Mouse (Mus musculus) brain, embryonic 14.5 days (tissue): ENCODE data around the gene Sgip1.

Experiments
- CTCF ChIP-seq: fragments of 200-500 bp; IDR thresholded peaks from 2 replicates; pipeline ENCODE4 v1.5.1; 2012; ENCODE audit warnings: inconsistent platforms, mild to moderate bottlenecking, moderate library complexity, borderline replicate concordance; ENCODE audit not compliant: insufficient read depth, insufficient read length; ENCODE audit errors: extremely low read depth
- POLR2A ChIP-seq: fragments of 200-500 bp; IDR thresholded peaks from 2 replicates; pipeline ENCODE4 v1.6.1; 2012; ENCODE audit warnings: mild to moderate bottlenecking, inconsistent platforms, borderline replicate concordance; ENCODE audit not compliant: poor library complexity, insufficient read depth, insufficient read length, severe bottlenecking; ENCODE audit errors: extremely low read depth

GRCm38 (mm10) chr4:102730976-102731375 is 10.1 kb upstream of the Sgip1 start:
- TF ChIP-seq CTCF (no peak), POLR2A (no peak)
